Mouse (Mus musculus) kidney, postnatal 14 days (tissue): Measurements from ENCODE around the gene Thumpd1.

Source experiments
- DNase-seq: peaks from one replicate; pipeline ENCODE4 v3.0.0; 2022; ENCODE audit warnings: mixed read lengths

Gene Thumpd1

GRCm38 (mm10) chr7:119670395-119670794, 50.2 kb downstream of the Thumpd1 start:
- DNase-seq = peak; percentile 38

GRCm38 (mm10) chr7:119667893-119668292, 52.7 kb downstream of the Thumpd1 start:
- peak; percentile 60 for DNase-seq
